Comparison of ENCODE assay signal across 9 mouse cellular contexts in genomic region chr5:143620941-143621340, GRCm38 (mm10). TPM values are rescaled to one million over a fixed set of nuclear protein-coding genes. Genes with fewer than 3 reads are reported as not detected.
DNase-seq lines count a peak whose midpoint lies in the region; ATAC-seq lines count a peak whose summit lies in the region.
"Had no signal": no experiment of that assay in that cellular context is flagged by ENCODE, and none has a peak within 500 bp of the region (broad histone marks: within the 10 kb centered on the region; RNA-seq: fewer than 3 reads in every experiment).

No protein-coding gene starts in this region.

- no peaks in the 10 kb centered on the region for H3K27me3 ChIP-seq in kidney, embryonic 16.5 days (ENCODE audit: insufficient read depth, low read length)
- H3K27me3 ChIP-seq: stomach, embryonic 15.5 days had no signal

- 0 out of 2 replicates have a peak overlapping the region, but pooled peaks have one; percentile 16 for H3K4me2 ChIP-seq in kidney, embryonic 16.5 days (replicated peaks; ENCODE audit: low read depth, low read length)
- H3K4me2 ChIP-seq: stomach, embryonic 15.5 days had no signal

- no peak overlapping the region for H3K4me3 ChIP-seq in kidney, embryonic 16.5 days (ENCODE audit: low read length)
- H3K4me3 ChIP-seq: stomach, embryonic 15.5 days had no signal

- peak; percentile 35 to 43 for DNase-seq in frontal cortex, postnatal 10 days (ENCODE audit: low spot score in 2 of 2)
- DNase-seq in 416B (ENCODE audit: low read depth) = peak; percentile 13
- DNase-seq in cerebellum, adult 8-10 months = peak; percentile 40
- DNase-seq in neural tube, embryonic 10.5 days (ENCODE audit: extremely low spot score, low spot score) = peak; percentile 29
- DNase-seq in thymus, postnatal 0 days (ENCODE audit: low spot score) = no peak

- H3K27ac ChIP-seq in kidney, embryonic 16.5 days (ENCODE audit: low read length) = no peak overlapping the region
- H3K27ac ChIP-seq: stomach, embryonic 15.5 days had no signal

- H3K36me3 ChIP-seq in kidney, embryonic 16.5 days (ENCODE audit: insufficient read depth, low read length) = no peaks in the 10 kb centered on the region
- H3K36me3 ChIP-seq: stomach, embryonic 15.5 days had no signal

- H3K9me3 ChIP-seq in kidney, embryonic 16.5 days (ENCODE audit: low read length) = no peaks in the 10 kb centered on the region
- H3K9me3 ChIP-seq: stomach, embryonic 15.5 days had no signal

- WGBS in kidney, embryonic 16.5 days = 10% methylated on average over 13 of the region's 13 CpGs

- H3K9ac ChIP-seq in kidney, embryonic 16.5 days (replicated peaks; ENCODE audit: low read length) = no peak overlapping the region; the same call in 1 of the 2 replicates
- H3K9ac ChIP-seq: stomach, embryonic 15.5 days had no signal

- H3K4me1 ChIP-seq in kidney, embryonic 16.5 days (ENCODE audit: insufficient read depth, low read length) = peaks cover 29% of the 10 kb centered on the region

- ATAC-seq in frontal cortex, adult (ENCODE audit: low TSS enrichment) = no peak
- 0 out of 2 replicates have a peak, but pooled peaks have one; percentile 29 for ATAC-seq in kidney, embryonic 16.5 days (ENCODE audit: low FRiP score, low TSS enrichment)
- no peak for ATAC-seq in megakaryocyte-erythroid progenitor cell, adult 5-6 weeks (replicated peaks; ENCODE audit: low FRiP score, low TSS enrichment, poor library complexity, severe bottlenecking)

RNA-seq across cellular contexts. Expression of gene Cyth3, which starts 1.3 kb away (rescaled TPM):
- 79.2 and 81.3 TPM in 2 replicates for polyA plus RNA-seq in kidney, embryonic 16.5 days (2015; fragmentation: Nextera tagmentation; extraction: Ambion mirVana)
- polyA plus RNA-seq in thymus, postnatal 0 days (2015; fragmentation: Nextera tagmentation; extraction: Ambion mirVana) = 13.8 and 17.2 TPM in 2 replicates
- total RNA-seq in megakaryocyte-erythroid progenitor cell, adult 5-6 weeks (2014; fragmentation: Nextera tagmentation) = 117 and 124 TPM in 2 replicates
- total RNA-seq in megakaryocyte-erythroid progenitor cell, adult 5-6 weeks (2017) = 81.7 and 94.7 TPM in 2 replicates
